Mouse (Mus musculus): ENCODE measurements around the gene Tjp2. TPM values are rescaled to one million over a fixed set of nuclear protein-coding genes. Genes with fewer than 3 reads are reported as not detected.
A peak's percentile ranks its signal among the peaks of the same experiment; 100 is the strongest.
"Not testable (repeated sequence)": the region's sequence is repeated elsewhere in the genome, so short reads cannot be mapped to it uniquely, and the experiment has no call there.

Tjp2 gene
- polyA plus RNA-seq, 1 experiment: 8.9 TPM

DNA sequence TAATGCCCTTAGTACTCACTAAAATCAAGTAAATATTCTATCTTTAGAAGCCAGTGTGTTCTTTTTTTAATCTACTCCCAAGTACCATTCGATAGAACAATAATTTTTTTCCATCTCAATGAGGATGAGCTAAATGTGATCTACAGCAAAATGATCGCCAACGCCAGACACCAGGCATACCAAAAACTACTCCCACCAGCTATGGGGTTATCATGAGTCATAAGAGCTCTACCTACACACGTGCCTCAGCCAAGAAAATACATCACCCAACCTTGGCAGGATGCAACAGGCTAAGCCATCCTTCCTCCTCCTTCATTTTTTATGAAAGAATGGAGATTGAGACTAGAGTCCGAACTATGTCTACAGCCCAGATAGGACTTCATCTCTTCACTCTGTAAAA lies 31.9 kb downstream of the Tjp2 start:
- Histone ChIP-seq H3K36me3 (replicated peaks; ENCODE audit: low read length) (no peaks in the 10 kb centered on the region), H3K9me3 (peaks cover 12% of the 10 kb centered on the region), H3K27me3 (replicated peaks) (peaks cover 6% of the 10 kb centered on the region), H3K4me3 (replicated peaks) (no peak overlapping the region), H3K4me1 (no peaks in the 10 kb centered on the region)
- TF ChIP-seq GATA1 (IDR thresholded peaks at IDR 0.05; ENCODE audit: borderline replicate concordance, low read length) (no peak), FLI1 (IDR thresholded peaks at IDR 0.05; ENCODE audit: low read length) (no peak)

- no peaks in the 10 kb centered on the region for H3K4me1 ChIP-seq
- peaks cover 5% of the 10 kb centered on the region for H3K27me3 ChIP-seq (replicated peaks)
- H3K36me3 ChIP-seq (replicated peaks; ENCODE audit: low read length): no peaks in the 10 kb centered on the region
- TF ChIP-seq GATA1 (IDR thresholded peaks at IDR 0.05; ENCODE audit: borderline replicate concordance, low read length) (no peak), FLI1 (IDR thresholded peaks at IDR 0.05; ENCODE audit: low read length) (no peak)
- peaks cover 5% of the 10 kb centered on the region for H3K9me3 ChIP-seq
- no peak overlapping the region for H3K4me3 ChIP-seq (replicated peaks)
Measured at GRCm38 (mm10) chr19:24187791-24188190, 37.0 kb downstream of the Tjp2 start.

DNA sequence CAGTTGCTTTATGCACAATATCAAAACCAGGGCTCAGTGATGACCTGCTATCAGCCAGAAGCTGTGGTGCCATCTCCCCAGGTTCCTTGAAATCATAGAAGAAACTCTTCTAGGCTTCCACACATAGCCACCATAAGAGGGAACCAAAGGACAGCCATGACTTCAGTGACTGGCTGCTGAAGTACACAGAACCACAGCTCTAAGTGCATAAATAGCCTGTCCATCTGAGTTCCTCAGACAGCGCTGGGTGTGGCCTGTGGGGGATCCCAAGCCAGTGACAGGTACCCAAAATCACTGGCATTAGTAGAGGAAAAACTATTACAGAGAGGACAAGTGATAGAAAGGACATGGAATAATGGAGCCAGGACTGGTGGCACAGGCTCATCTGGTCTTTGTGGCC lies 37.5 kb downstream of the Tjp2 start:
- not testable (repeated sequence) for H3K27me3 ChIP-seq (replicated peaks); H3K4me1 ChIP-seq; H3K9me3 ChIP-seq; H3K36me3 ChIP-seq (replicated peaks; ENCODE audit: low read length); H3K4me3 ChIP-seq (replicated peaks)

- no peaks in the 10 kb centered on the region for H3K4me1 ChIP-seq
- H3K36me3 ChIP-seq (replicated peaks; ENCODE audit: low read length): no peaks in the 10 kb centered on the region
- H3K27me3 ChIP-seq (replicated peaks): no peaks in the 10 kb centered on the region
- H3K9me3 ChIP-seq: peaks cover 5% of the 10 kb centered on the region
- TF ChIP-seq GATA1 (IDR thresholded peaks at IDR 0.05; ENCODE audit: borderline replicate concordance, low read length) (no peak), FLI1 (IDR thresholded peaks at IDR 0.05; ENCODE audit: low read length) (no peak)
- H3K4me3 ChIP-seq (replicated peaks): no peak overlapping the region
Measured at GRCm38 (mm10) chr19:24183680-24184235, 41.1 kb downstream of the Tjp2 start.

DNA sequence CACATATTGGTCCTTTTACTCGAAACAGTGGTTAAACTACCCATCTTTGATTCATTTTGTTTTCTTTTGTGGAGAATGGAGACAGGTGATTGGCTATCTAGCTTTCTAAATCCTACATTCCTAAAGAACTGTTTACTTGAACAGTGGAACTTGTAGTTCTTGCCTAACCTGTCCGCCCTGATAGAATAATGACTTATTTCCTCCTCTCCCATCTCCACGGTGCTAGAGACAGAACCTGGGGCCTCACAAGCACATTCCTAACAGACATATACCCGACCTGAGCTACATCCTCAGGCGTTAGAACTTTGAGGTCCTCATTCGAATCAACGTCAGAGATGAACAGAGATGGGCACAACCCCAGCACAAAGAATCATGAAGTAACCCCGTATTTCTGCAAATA lies 44.4 kb downstream of the Tjp2 start:
- peaks cover 3% of the 10 kb centered on the region for H3K4me1 ChIP-seq
- no peak overlapping the region for H3K4me3 ChIP-seq (replicated peaks)
- peaks cover 3% of the 10 kb centered on the region for H3K27me3 ChIP-seq (replicated peaks)
- no peak for TF ChIP-seq GATA1 (IDR thresholded peaks at IDR 0.05; ENCODE audit: borderline replicate concordance, low read length)
- TF ChIP-seq FLI1 (IDR thresholded peaks at IDR 0.05; ENCODE audit: low read length): no peak
- peaks cover 5% of the 10 kb centered on the region for H3K9me3 ChIP-seq
- no peaks in the 10 kb centered on the region for H3K36me3 ChIP-seq (replicated peaks; ENCODE audit: low read length)

GRCm38 (mm10) chr19:24178086-24178485 lies 46.7 kb downstream of the Tjp2 start:
- Histone ChIP-seq H3K27me3 (replicated peaks) (peaks cover 8% of the 10 kb centered on the region), H3K4me1 (peaks cover 15% of the 10 kb centered on the region), H3K9me3 (no peaks in the 10 kb centered on the region), H3K36me3 (replicated peaks; ENCODE audit: low read length) (no peaks in the 10 kb centered on the region), H3K4me3 (replicated peaks) (no peak overlapping the region)
- no peak for TF ChIP-seq GATA1 (IDR thresholded peaks at IDR 0.05; ENCODE audit: borderline replicate concordance, low read length)
- TF ChIP-seq FLI1 (IDR thresholded peaks at IDR 0.05; ENCODE audit: low read length): no peak

- H3K4me3 ChIP-seq (replicated peaks): no peak overlapping the region
- peaks cover 8% of the 10 kb centered on the region for H3K27me3 ChIP-seq (replicated peaks)
- H3K4me1 ChIP-seq: peaks cover 29% of the 10 kb centered on the region
- no peak for TF ChIP-seq FLI1 (IDR thresholded peaks at IDR 0.05; ENCODE audit: low read length)
- TF ChIP-seq GATA1 (IDR thresholded peaks at IDR 0.05; ENCODE audit: borderline replicate concordance, low read length): no peak
- H3K36me3 ChIP-seq (replicated peaks; ENCODE audit: low read length): no peaks in the 10 kb centered on the region
- H3K9me3 ChIP-seq: no peaks in the 10 kb centered on the region
Measured at GRCm38 (mm10) chr19:24176692-24177091, 48.1 kb downstream of the Tjp2 start.

GRCm38 (mm10) chr19:24174896-24175295 lies 49.9 kb downstream of the Tjp2 start:
- peak overlapping the region; percentile 94 for H3K4me3 ChIP-seq (replicated peaks)
- TF ChIP-seq GATA1 (IDR thresholded peaks at IDR 0.05; ENCODE audit: borderline replicate concordance, low read length) (no peak), FLI1 (IDR thresholded peaks at IDR 0.05; ENCODE audit: low read length) (no peak)

DNA sequence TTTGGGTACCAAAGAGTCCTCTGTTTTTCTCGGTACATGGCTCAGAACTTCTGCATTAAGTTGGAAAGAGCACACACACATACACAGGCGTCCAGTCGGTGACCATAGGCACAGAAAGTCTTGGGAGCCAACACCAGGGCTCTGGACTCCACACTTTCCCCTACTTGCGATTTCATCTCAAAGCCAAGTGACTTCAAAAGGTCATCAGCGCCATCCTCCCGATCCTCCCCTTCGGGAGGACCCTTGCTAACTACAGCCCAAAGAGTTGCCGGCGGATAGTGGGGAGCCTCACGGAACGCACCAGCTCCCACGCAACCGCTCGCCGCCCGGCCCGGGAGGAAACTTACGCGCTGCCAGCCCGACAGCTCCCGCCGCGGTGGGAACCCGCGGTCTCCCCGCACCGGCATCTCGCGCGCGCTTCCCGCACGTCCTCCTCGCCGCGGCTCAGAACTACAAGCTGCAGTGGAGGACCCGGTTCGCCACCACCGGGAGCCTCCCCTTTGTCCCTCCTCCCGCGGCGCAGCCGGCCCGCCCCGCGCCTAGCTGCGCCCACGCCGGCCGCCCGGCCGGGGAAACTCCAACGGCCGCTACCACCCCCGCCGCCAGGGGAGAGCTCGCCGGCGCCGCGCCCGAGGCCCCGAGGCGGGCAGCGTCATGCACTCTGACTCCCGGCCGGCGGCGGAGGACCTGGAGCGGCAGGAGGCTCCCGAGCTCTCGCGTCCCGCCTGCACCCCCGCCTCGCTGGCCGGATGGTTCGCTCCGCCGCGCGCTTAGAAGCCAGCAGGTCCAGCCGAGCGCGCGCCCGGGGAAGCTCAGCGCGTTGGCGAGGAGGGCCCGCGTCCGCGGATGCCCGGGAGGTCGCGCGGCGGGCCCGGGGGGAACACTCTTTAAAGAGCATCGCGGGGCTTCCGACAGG lies 51.0 kb downstream of the Tjp2 start:
- no peak for TF ChIP-seq FLI1 (IDR thresholded peaks at IDR 0.05; ENCODE audit: low read length)
- TF ChIP-seq GATA1 (IDR thresholded peaks at IDR 0.05; ENCODE audit: borderline replicate concordance, low read length): no peak
- H3K4me3 ChIP-seq (replicated peaks): peak overlapping the region; percentile 94
- H3K36me3 ChIP-seq (replicated peaks; ENCODE audit: low read length): no peaks in the 10 kb centered on the region
- H3K27me3 ChIP-seq (replicated peaks): peaks cover 8% of the 10 kb centered on the region
- H3K4me1 ChIP-seq: peaks cover 46% of the 10 kb centered on the region
- H3K9me3 ChIP-seq: no peaks in the 10 kb centered on the region

More at GRCm38 (mm10) chr19:24174896-24175295, 49.9 kb downstream of the Tjp2 start:
- H3K36me3 ChIP-seq (replicated peaks; ENCODE audit: low read length): no peaks in the 10 kb centered on the region
- no peaks in the 10 kb centered on the region for H3K9me3 ChIP-seq
- H3K4me1 ChIP-seq: peaks cover 45% of the 10 kb centered on the region
- H3K27me3 ChIP-seq (replicated peaks): peaks cover 8% of the 10 kb centered on the region

DNA sequence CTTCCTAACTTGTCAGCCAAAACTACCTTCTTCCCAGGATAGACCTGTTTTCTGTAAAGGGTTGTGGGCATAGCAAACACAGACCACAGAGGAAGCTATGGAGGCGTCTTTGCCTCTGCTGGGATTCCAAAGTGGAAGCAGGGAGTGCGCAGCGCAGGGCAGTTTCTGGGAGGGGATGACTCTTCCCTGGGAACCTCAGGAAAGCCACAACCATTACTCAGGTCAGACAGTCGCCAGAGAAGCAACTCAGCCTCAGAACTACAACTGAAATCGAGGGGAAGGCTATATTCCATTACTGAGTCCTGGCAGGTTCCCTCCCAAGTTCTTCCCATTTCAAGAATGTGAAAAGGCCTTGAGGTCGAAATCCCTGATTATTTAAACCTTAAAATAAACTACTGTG lies 51.8 kb downstream of the Tjp2 start:
- TF ChIP-seq FLI1 (IDR thresholded peaks at IDR 0.05; ENCODE audit: low read length): no peak
- H3K4me3 ChIP-seq (replicated peaks): peak overlapping the region; percentile 94
- no peaks in the 10 kb centered on the region for H3K9me3 ChIP-seq
- H3K27me3 ChIP-seq (replicated peaks): peaks cover 8% of the 10 kb centered on the region
- no peaks in the 10 kb centered on the region for H3K36me3 ChIP-seq (replicated peaks; ENCODE audit: low read length)
- H3K4me1 ChIP-seq: peaks cover 52% of the 10 kb centered on the region
